8 mouse cellular contexts compared by ENCODE assay signal in genomic region chr1:160308996-160309395, GRCm38 (mm10).
A peak's percentile ranks its signal among the peaks of the same experiment; 100 is the strongest.
DNase-seq lines count a peak whose midpoint lies in the region; ATAC-seq and TF ChIP-seq lines count a peak whose summit lies in the region.

No protein-coding gene starts in this region.

- no peaks in the 10 kb centered on the region for H3K9me3 ChIP-seq in ES-Bruce4 (replicated peaks; ENCODE audit: control insufficient read depth, insufficient read depth, low read length, poor library complexity, severe bottlenecking)
- H3K9me3 ChIP-seq in midbrain, embryonic 15.5 days: no peaks in the 10 kb centered on the region

- no peak for ATAC-seq in midbrain, embryonic 15.5 days (replicated peaks)

- no peaks in the 10 kb centered on the region for H3K27me3 ChIP-seq in ES-Bruce4 (ENCODE audit: control insufficient read depth, insufficient read depth, low read length, poor library complexity, severe bottlenecking)
- H3K27me3 ChIP-seq in midbrain, embryonic 15.5 days (replicated peaks): no peaks in the 10 kb centered on the region

- H3K4me3 ChIP-seq in ES-Bruce4 (ENCODE audit: low read depth, low read length): peak overlapping the region; percentile 3; the same call in 1 of the 2 replicates
- H3K4me3 ChIP-seq in midbrain, embryonic 15.5 days: no peak overlapping the region

- TF ChIP-seq EP300 in ES-Bruce4 (IDR thresholded peaks at IDR 0.05; ENCODE audit: insufficient read depth, low read depth, low read length): peak; percentile 85

- TF ChIP-seq CTCF in ES-Bruce4 (IDR thresholded peaks at IDR 0.05; ENCODE audit: low read depth, low read length): no peak

- no peak overlapping the region for H3K9ac ChIP-seq in ES-Bruce4 (ENCODE audit: low read depth, poor library complexity, severe bottlenecking)
- H3K9ac ChIP-seq in midbrain, embryonic 15.5 days: no peak overlapping the region

- no peaks in the 10 kb centered on the region for H3K4me1 ChIP-seq in ES-Bruce4 (ENCODE audit: control insufficient read depth, insufficient read depth, low read length)
- peaks cover 8% of the 10 kb centered on the region for H3K4me1 ChIP-seq in midbrain, embryonic 15.5 days

- peak overlapping the region; percentile 60; the same call in 1 of the 2 replicates for H3K27ac ChIP-seq in ES-Bruce4 (ENCODE audit: insufficient read depth, low read length)
- H3K27ac ChIP-seq in midbrain, embryonic 15.5 days: no peak overlapping the region

- DNase-seq in B cell, adult 2 months: peak; percentile 74 to 80
- DNase-seq in kidney, adult 8-10 months: peak; percentile 39 to 43
- peak; percentile 88 for DNase-seq in lung, postnatal 25 days (ENCODE audit: low spot score)
- DNase-seq in thymus, postnatal 25 days: peak; percentile 77
- DNase-seq in frontal cortex, postnatal 14 days (ENCODE audit: low spot score in 2 of 2): no peak
- DNase-seq in layer of hippocampus, postnatal 25 days (ENCODE audit: extremely low spot score in 1 of 2, low spot score in 1 of 2): no peak

- 25% methylated on average over 7 of the region's 7 CpGs for WGBS in midbrain, embryonic 15.5 days

- no peaks in the 10 kb centered on the region for H3K36me3 ChIP-seq in ES-Bruce4 (ENCODE audit: control insufficient read depth, insufficient read depth, low read length, poor library complexity, severe bottlenecking)
- H3K36me3 ChIP-seq in midbrain, embryonic 15.5 days (replicated peaks): no peaks in the 10 kb centered on the region

- peak; percentile 45 for TF ChIP-seq POLR2A in ES-Bruce4 (IDR thresholded peaks at IDR 0.05; ENCODE audit: insufficient read depth, low read length)

- H3K4me2 ChIP-seq in midbrain, embryonic 15.5 days: no peak overlapping the region

Comparison
In these comparisons a context has a peak if more than half of its experiments do, and no peak if none do; other contexts are left out.
1. DNase-seq: peak in B cell, adult 2 months (2 of 2), kidney, adult 8-10 months (2 of 2), lung, postnatal 25 days (single experiment) and thymus, postnatal 25 days (single experiment); none in frontal cortex, postnatal 14 days (0 of 2) and layer of hippocampus, postnatal 25 days (0 of 2).